Mouse (Mus musculus) small intestine, adult 2 months (tissue): ENCODE measurements around the gene Wipf1. TPM values are rescaled to one million over a fixed set of nuclear protein-coding genes. Genes with fewer than 3 reads are reported as not detected.

ENCODE experiments used
- H3K27ac ChIP-seq: fragments of 200-500 bp; 2 replicates; pipeline ENCODE4 v1.5.1; 2012; ENCODE audit warnings: low read depth, low read length, control low read depth, inconsistent platforms; ENCODE audit not compliant: insufficient read depth
- H3K27me3 ChIP-seq: fragments of 200-500 bp; 2 replicates; pipeline ENCODE4 v1.6.1; 2012; ENCODE audit warnings: mild to moderate bottlenecking, moderate library complexity, low read length, inconsistent platforms; ENCODE audit not compliant: control insufficient read depth, insufficient read depth
- H3K36me3 ChIP-seq: fragments of 200-500 bp; 2 replicates; pipeline ENCODE4 v1.6.1; 2012; ENCODE audit warnings: mild to moderate bottlenecking, low read length, control low read depth, inconsistent platforms; ENCODE audit not compliant: control insufficient read depth, insufficient read depth
- H3K4me1 ChIP-seq: fragments of 200-500 bp; 2 replicates; pipeline ENCODE4 v1.6.1; 2012; ENCODE audit warnings: low read length, inconsistent platforms, mixed read lengths; ENCODE audit not compliant: control insufficient read depth, insufficient read depth, insufficient read length
- H3K4me3 ChIP-seq: fragments of 200-500 bp; 2 replicates; pipeline ENCODE4 v1.5.1; 2012; ENCODE audit warnings: low read depth, mild to moderate bottlenecking, control low read depth, inconsistent platforms, low read length, moderate library complexity
- CTCF ChIP-seq: fragments of 200-500 bp; IDR thresholded peaks from 2 replicates; pipeline ENCODE4 v1.5.1; 2012; ENCODE audit warnings: low read depth, mild to moderate bottlenecking, control low read depth, inconsistent platforms, low read length, moderate library complexity, mixed read lengths; ENCODE audit not compliant: insufficient replicate concordance, insufficient read length; ENCODE audit errors: extremely low read depth
- POLR2A ChIP-seq: fragments of 200-500 bp; IDR thresholded peaks from 2 replicates; pipeline ENCODE4 v1.6.1; 2012; ENCODE audit warnings: low read depth, mild to moderate bottlenecking, control low read depth, inconsistent platforms, low read length, moderate library complexity
- WGBS: fragments of 180-500 bp; shearing (Covaris S2); methylation state at CpG from one replicate; pipeline ENCODE4 v1.1.7; 2018; 5-methylcytosine and 5-hydroxymethylcytosine counted together
- polyA plus RNA-seq: library from polyadenylated mRNA; depleted of rRNA; stranded (reverse); fragments of >200 nt; gene quantifications from 2 replicates; pipeline ENCODE4 v1.2.3, GENCODE M21; 2012

Wipf1 gene
- polyA plus RNA-seq, 1 experiment: 18.9 TPM

GRCm38 (mm10) chr2:73485236-73486119 lies 44.1 kb downstream of the Wipf1 start:
- H3K4me3 ChIP-seq: peak overlapping the region; percentile 62
- H3K4me1 ChIP-seq: peaks cover 5% of the 10 kb centered on the region; the same call in 1 of the 2 replicates
- TF ChIP-seq CTCF (no peak), POLR2A (no peak)
- H3K27ac ChIP-seq: peak overlapping the region; percentile 87
- WGBS: 43% methylated on average over 26 of the region's 26 CpGs
- H3K27me3 ChIP-seq: no peaks in the 10 kb centered on the region
- H3K36me3 ChIP-seq: peaks cover 5% of the 10 kb centered on the region

GRCm38 (mm10) chr2:73484561-73485235 lies 44.8 kb downstream of the Wipf1 start:
- H3K4me3 ChIP-seq: peak overlapping the region; percentile 62
- peaks cover 5% of the 10 kb centered on the region; the same call in 1 of the 2 replicates for H3K4me1 ChIP-seq
- TF ChIP-seq POLR2A: no peak
- TF ChIP-seq CTCF: no peak
- H3K27me3 ChIP-seq: no peaks in the 10 kb centered on the region
- H3K36me3 ChIP-seq: peaks cover 5% of the 10 kb centered on the region
- peak overlapping the region; percentile 87 for H3K27ac ChIP-seq
- 65% methylated on average over 15 of the region's 15 CpGs for WGBS

GRCm38 (mm10) chr2:73478805-73479204 lies 50.7 kb downstream of the Wipf1 start:
- 96% methylated on average over 6 of the region's 6 CpGs for WGBS
- no peaks in the 10 kb centered on the region for H3K27me3 ChIP-seq
- H3K36me3 ChIP-seq: peaks cover 4% of the 10 kb centered on the region; the same call in 1 of the 2 replicates
- H3K4me1 ChIP-seq: no peaks in the 10 kb centered on the region
- H3K27ac ChIP-seq: no peak overlapping the region
- TF ChIP-seq CTCF: peak; percentile 30; the same call in 1 of the 2 replicates
- TF ChIP-seq POLR2A: no peak
- H3K4me3 ChIP-seq: no peak overlapping the region

GRCm38 (mm10) chr2:73477501-73477900 lies 52.0 kb downstream of the Wipf1 start:
- Histone ChIP-seq H3K27me3 (no peaks in the 10 kb centered on the region), H3K27ac (no peak overlapping the region), H3K4me3 (no peak overlapping the region), H3K4me1 (no peaks in the 10 kb centered on the region), H3K36me3 (peaks cover 4% of the 10 kb centered on the region; the same call in 1 of the 2 replicates)
- 88% methylated on average over 7 of the region's 7 CpGs for WGBS
- TF ChIP-seq CTCF: no peak
- no peak for TF ChIP-seq POLR2A

GRCm38 (mm10) chr2:73475519-73475918 lies 54.0 kb downstream of the Wipf1 start:
- Histone ChIP-seq H3K27me3 (no peaks in the 10 kb centered on the region), H3K4me3 (no peak overlapping the region), H3K36me3 (no peaks in the 10 kb centered on the region), H3K27ac (no peak overlapping the region), H3K4me1 (peaks cover 3% of the 10 kb centered on the region; the same call in 1 of the 2 replicates)
- no peak for TF ChIP-seq POLR2A
- TF ChIP-seq CTCF: no peak
- WGBS: 48% methylated on average over 3 of the region's 3 CpGs

- Histone ChIP-seq H3K4me1 (peaks cover 5% of the 10 kb centered on the region; the same call in 1 of the 2 replicates), H3K36me3 (no peaks in the 10 kb centered on the region; the same call in 1 of the 2 replicates), H3K27ac (no peak overlapping the region), H3K27me3 (no peaks in the 10 kb centered on the region), H3K4me3 (no peak overlapping the region)
- TF ChIP-seq CTCF (peak; percentile 36; the same call in 1 of the 2 replicates), POLR2A (no peak)
- 96% methylated on average over 2 of the region's 2 CpGs for WGBS
Observed at GRCm38 (mm10) chr2:73472130-73472529, 57.4 kb downstream of the Wipf1 start.

GRCm38 (mm10) chr2:73470146-73470630 lies 59.3 kb downstream of the Wipf1 start:
- WGBS: 74% methylated on average over 10 of the region's 10 CpGs
- Histone ChIP-seq H3K27me3 (no peaks in the 10 kb centered on the region), H3K4me3 (no peak overlapping the region), H3K36me3 (no peaks in the 10 kb centered on the region; the same call in 1 of the 2 replicates), H3K4me1 (peaks cover 5% of the 10 kb centered on the region; the same call in 1 of the 2 replicates), H3K27ac (peak overlapping the region; percentile 55; the same call in 1 of the 2 replicates)
- no peak for TF ChIP-seq CTCF
- TF ChIP-seq POLR2A: no peak
